Mouse (Mus musculus): ENCODE measurements around the gene Hist2h3c1.
A peak's percentile ranks its signal among the peaks of the same experiment; 100 is the strongest.
"Not testable (repeated sequence)": the region's sequence is repeated elsewhere in the genome, so short reads cannot be mapped to it uniquely, and the experiment has no call there.

Gene Hist2h3c1

DNA sequence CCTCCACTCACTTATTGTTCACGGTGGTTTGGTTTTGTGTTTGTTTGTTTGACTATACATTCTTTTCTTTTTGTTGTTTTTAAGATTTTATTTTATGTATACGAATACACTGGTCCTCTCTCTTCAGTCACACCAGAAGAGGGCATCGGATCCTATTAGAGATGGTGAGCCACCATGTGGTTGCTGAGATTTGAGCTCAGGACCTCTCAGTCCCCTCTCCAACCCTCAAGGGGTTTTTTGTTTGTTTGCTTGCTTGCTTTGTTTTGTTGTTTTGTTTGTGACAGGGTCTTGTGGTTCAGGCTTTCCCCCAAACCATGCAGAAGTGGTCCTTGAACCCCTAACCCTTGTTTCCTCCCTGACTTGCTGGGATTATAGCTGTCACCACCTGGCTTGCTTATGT, 15.1 kb downstream of the Hist2h3c1 start:
- no peak for DNase-seq

GRCm38 (mm10) chr3:96262216-96262875, 15.9 kb downstream of the Hist2h3c1 start:
- DNase-seq = peak; percentile 78

DNA sequence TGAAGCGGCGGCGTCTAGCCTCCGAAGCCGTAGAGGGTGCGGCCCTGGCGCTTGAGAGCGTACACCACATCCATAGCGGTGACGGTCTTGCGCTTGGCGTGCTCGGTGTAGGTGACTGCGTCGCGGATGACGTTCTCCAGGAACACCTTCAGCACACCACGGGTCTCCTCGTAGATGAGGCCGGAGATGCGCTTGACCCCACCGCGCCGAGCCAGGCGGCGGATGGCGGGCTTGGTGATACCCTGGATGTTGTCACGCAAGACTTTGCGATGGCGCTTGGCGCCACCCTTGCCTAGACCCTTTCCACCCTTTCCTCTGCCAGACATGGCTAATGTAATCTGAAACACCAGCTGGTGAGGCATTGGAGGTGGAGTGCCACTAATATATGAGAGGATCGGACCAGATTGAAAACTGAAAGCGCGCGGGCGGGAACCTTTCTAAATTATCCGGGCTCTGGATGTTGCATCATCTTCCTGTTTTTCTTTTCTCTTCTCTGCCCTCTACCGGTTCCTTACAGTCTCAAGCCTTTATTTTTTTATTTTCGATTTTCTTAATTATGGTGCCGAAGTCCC, 16.6 kb downstream of the Hist2h3c1 start, which contains the start of gene Hist2h4:
Hist2h4 (minus strand) TSS at position 333 of the 572 bp plus-strand sequence.
- peak; percentile 95 for DNase-seq

- peak; percentile 55 for DNase-seq
Measured at GRCm38 (mm10) chr3:96263558-96264403, 17.3 kb downstream of the Hist2h3c1 start.

DNA sequence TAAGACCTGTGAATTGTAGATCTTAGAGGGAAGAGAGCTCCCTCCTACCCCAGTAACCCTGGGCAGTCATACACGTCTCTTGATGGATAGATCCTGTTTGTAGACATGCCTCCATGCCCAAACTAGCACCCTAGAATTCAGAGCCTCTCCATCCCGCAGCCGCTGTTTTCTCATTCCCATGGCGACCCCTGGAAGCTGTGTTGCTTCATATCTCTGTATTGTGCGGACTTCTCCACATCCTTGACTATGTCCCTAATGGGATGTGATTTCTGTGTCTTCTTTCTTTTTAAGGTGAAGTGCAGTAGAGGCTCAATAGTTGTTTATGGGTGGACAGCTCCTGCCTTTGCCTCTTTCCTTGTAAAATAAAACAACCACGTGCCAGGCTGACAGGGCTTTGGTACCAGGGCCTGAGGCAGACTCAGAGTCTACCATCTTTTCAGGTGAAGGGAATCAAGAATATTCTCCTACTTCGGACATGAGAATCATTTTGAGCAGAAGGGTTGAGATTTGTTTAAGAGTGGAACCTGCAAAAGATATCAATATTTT, 18.0 kb downstream of the Hist2h3c1 start:
- no peak for DNase-seq

GRCm38 (mm10) chr3:96266132-96266710, 19.7 kb downstream of the Hist2h3c1 start:
- DNase-seq = no peak

DNA sequence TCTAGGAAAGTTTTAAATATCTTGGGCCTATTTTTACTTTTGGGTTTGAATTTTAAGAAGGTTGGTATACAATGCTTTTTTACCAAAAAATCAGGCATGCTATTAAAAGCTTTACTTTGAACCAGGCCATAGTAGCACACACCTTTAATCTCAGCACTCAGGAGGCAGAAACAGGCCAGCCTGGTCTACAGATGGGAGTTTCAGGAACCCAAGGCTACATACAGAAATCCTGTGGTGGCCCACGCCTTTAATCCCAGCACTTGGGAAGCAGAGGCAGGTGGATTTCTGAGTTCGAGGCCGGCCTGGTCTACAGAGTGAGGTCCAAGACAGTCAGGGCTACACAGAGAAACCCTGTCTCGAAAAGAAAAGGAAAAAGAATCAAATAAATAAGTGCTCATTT, 21.1 kb downstream of the Hist2h3c1 start:
- DNase-seq = no peak

- peak; percentile 80 for DNase-seq
Measured at GRCm38 (mm10) chr3:96268051-96268775, 21.7 kb downstream of the Hist2h3c1 start, which contains the start of gene Hist2h3b. Hist2h3b (plus strand) TSS chr3:96268654.

- DNase-seq = not testable (repeated sequence)
Measured at GRCm38 (mm10) chr3:96268776-96269378, 22.4 kb downstream of the Hist2h3c1 start.

DNA sequence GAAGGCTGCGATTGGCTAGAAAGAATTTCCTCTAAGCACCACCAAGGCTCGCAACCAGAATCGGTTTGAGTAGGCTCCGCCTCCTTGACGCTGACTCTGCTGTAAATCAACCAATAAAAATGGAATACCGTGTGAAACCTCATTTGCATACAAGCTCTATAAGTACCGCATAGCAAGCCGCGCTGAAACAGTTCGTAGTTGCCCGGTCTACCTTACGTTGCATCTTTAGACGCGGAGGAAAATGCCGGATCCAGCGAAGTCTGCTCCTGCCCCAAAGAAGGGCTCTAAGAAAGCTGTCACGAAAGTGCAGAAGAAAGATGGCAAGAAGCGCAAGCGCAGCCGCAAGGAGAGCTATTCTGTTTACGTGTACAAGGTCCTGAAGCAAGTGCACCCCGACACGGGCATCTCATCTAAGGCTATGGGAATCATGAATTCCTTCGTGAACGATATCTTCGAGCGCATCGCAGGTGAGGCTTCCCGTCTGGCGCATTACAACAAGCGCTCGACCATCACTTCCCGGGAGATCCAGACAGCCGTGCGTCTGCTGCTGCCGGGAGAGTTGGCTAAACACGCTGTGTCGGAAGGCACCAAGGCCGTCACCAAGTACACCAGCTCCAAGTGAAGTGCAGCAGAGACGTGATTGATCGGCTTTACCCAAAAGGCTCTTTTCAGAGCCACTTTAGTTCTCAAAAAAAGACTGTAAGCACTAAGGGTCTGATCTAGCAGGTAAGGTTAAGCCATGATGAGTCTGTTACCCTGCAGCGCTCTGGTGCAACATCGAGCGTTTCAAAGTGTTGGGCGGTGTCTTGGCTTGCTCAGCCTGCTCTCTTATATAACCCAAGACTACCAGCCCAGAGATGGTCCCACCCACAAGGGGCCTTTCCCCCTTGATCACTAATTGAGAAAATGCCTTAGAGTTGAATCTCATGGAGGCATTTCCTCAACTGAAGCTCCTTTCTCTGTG, 23.3 kb downstream of the Hist2h3c1 start, which contains the start of gene Hist2h2bb:
Hist2h2bb (plus strand) TSS at position 242 of the 964 bp plus-strand sequence.
- peak; percentile 88 for DNase-seq

DNA sequence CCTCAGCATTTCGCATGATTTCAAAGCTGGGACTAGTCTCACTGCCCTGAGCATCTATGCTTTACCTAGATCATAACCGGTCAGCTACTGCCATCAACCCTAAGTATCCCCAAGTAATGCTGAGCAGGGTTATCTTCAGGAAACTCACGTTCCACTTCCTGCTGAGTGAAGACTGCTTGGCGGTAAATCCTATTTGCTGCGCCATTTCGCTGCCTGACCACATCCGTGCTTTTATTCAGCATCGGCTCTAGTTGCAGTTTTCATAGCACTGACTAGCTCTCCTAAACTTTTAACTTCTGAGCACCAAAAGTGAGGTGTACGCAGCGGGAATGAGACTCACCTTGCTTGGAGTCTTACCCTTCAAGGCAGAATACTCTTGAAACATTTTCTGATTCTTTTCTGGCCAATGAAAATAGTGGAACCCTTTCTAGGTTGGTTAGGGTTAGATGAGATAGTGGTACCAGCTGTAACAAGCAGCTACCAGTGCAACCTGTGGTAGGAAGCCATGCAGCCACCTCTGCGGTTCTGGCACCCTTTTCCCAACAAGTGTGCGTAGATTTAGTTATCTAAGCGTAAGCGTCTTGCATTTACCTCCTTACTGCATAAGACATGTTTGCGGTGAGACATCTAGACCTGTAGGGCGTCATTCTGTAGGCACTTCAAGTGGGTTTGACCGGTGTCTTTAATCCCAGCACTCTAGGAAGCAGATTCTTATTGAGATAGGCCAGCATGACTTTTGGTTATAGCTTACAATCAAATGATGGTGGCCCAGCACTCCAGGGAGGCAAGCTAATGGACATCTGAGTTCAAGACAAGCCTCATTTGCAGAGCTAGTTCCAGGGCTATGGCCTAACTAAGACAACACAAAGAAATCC, 27.3 kb downstream of the Hist2h3c1 start:
- no peak for DNase-seq

DNA sequence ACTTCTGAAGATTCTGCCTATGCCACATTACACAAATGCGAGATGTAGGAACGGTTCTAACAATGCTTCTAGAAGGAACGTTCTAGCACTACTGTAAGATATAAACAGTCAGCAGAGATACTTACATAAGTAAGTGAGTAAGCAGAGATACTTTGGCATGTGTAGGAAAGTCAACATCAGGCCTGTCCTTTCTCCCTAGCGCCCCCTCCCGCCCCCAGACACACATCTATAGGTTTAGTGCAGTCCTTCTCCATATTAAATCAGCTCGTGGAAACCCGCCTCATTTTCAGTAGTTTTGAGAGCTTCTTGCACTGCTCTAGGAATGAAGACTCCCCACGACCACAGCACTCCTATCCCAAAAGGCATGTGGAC, 30.9 kb downstream of the Hist2h3c1 start:
- DNase-seq = no peak

- DNase-seq = peak; percentile 93
Measured at GRCm38 (mm10) chr3:96277800-96278624, 31.5 kb downstream of the Hist2h3c1 start.

GRCm38 (mm10) chr3:96280660-96281059, 34.2 kb downstream of the Hist2h3c1 start:
- DNase-seq = no peak

GRCm38 (mm10) chr3:96284457-96284856, 38.0 kb downstream of the Hist2h3c1 start:
- no peak for DNase-seq

DNA sequence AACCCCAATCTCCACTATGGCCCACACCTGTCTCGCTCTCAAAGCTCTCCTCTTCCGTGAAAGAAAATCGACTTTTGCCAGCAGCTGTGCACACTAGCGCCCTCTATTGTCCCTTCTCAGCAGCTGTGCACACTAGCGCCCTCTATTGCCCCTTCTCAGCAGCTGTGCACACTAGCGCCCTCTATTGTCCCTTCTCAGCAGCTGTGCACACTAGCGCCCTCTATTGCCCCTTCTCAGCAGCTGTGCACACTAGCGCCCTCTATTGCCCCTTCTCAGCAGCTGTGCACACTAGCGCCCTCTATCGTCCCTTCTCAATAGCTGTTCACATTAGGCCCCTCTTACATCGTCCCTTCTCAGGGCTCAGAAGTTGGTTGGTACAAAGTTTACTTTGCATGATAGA, 40.8 kb downstream of the Hist2h3c1 start:
- DNase-seq = not testable (repeated sequence)

DNA sequence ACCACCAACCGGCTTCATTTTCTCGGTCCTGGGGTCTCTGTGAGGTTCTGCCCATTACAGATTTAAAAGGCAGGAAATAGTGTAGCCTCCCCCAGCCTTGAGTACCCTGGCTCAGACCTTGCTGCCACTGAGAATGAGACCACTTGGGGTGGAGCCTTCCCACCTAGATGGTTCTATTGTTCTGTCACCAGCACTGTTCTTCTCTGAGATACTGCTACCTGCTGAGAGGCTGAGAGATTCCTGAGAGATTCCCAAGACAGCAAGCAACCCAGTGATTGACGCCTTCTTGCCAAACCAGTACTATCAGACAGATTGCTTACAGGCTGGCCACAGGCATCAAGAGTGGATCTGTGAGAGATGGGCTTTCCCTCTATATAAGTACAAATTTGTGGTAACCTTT, 42.7 kb downstream of the Hist2h3c1 start:
- no peak for DNase-seq

- DNase-seq = not testable (repeated sequence)
Measured at GRCm38 (mm10) chr3:96290727-96291126, 44.2 kb downstream of the Hist2h3c1 start.

DNA sequence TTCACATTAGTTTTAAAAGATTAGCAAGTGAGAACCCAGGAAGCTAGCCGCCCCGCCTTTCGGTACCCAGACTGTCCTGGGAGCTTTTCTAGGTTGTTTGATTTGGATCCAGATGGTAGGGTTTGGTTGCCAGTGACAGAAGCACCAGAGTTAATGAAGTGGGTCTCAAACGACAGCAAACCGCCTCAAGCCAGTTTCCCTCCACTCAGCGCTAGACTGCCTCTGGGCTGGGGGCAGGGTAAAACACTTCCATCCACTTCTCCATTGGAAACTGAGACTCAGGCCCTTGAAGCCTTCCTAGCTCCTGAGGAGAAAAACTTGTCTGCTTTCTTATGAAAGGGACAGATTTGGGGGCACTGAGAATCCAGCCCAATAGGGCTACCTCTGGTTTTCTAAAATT, 46.2 kb downstream of the Hist2h3c1 start:
- no peak for DNase-seq

Data from right cerebral cortex, postnatal 25 days (tissue).